Mouse (Mus musculus): ENCODE results near the gene Mmp13. TPM values are rescaled to one million over a fixed set of nuclear protein-coding genes. Genes with fewer than 3 reads are reported as not detected.

Mmp13 gene
- 0.07 TPM for polyA plus RNA-seq (2014; fragmentation: Illumina TruSeq; extraction: RNeasy Lipid Tissue Mini Kit (QIAGEN cat#74804); ENCODE audit: low read depth, low replicate concordance)

GRCm38 (mm10) chr9:7272214-7272613 lies at the start of gene Mmp13:
Mmp13 (plus strand) TSS chr9:7272514.

Other genes starting within 250 kb of the Mmp13 start
- 61.5 TPM for gene Dync2h1, start 88.1 kb upstream of the Mmp13 start, polyA plus RNA-seq (2014; fragmentation: Illumina TruSeq; extraction: RNeasy Lipid Tissue Mini Kit (QIAGEN cat#74804); ENCODE audit: low read depth, low replicate concordance)
- gene Dcun1d5, start 88.0 kb upstream of the Mmp13 start, polyA plus RNA-seq (2014; fragmentation: Illumina TruSeq; extraction: RNeasy Lipid Tissue Mini Kit (QIAGEN cat#74804); ENCODE audit: low read depth, low replicate concordance), result 173 TPM
- gene Mmp12, start 71.9 kb downstream of the Mmp13 start, polyA plus RNA-seq (2014; fragmentation: Illumina TruSeq; extraction: RNeasy Lipid Tissue Mini Kit (QIAGEN cat#74804); ENCODE audit: low read depth, low replicate concordance), result 0.24 TPM
- not detected for gene Mmp1b, start 115.5 kb downstream of the Mmp13 start, polyA plus RNA-seq (2014; fragmentation: Illumina TruSeq; extraction: RNeasy Lipid Tissue Mini Kit (QIAGEN cat#74804); ENCODE audit: low read depth, low replicate concordance)
- not detected for gene Mmp3, start 173.3 kb downstream of the Mmp13 start, polyA plus RNA-seq (2014; fragmentation: Illumina TruSeq; extraction: RNeasy Lipid Tissue Mini Kit (QIAGEN cat#74804); ENCODE audit: low read depth, low replicate concordance)
- not detected for gene Mmp10, start 229.8 kb downstream of the Mmp13 start, polyA plus RNA-seq (2014; fragmentation: Illumina TruSeq; extraction: RNeasy Lipid Tissue Mini Kit (QIAGEN cat#74804); ENCODE audit: low read depth, low replicate concordance)